Mouse (Mus musculus) limb, embryonic 12.5 days (tissue): ENCODE measurements around the gene Med25. TPM values are rescaled to one million over a fixed set of nuclear protein-coding genes. Genes with fewer than 3 reads are reported as not detected.

Source experiments
- ATAC-seq: fragments of 200-750 bp; cut with Nextera tagmentation; 2 replicates; pipeline ENCODE4 v1.8.0; 2017; ENCODE audit warnings: low read depth, moderate TSS enrichment; ENCODE audit not compliant: insufficient number of reproducible peaks, insufficient read depth, low FRiP score, low TSS enrichment
- H3K27ac ChIP-seq: fragments of 300-500 bp; sonication (generic); 2 replicates; pipeline ENCODE4 v1.5.1; 2016; ENCODE audit warnings: mild to moderate bottlenecking, moderate library complexity
- H3K27me3 ChIP-seq: fragments of 300-500 bp; sonication (generic); 2 replicates; pipeline ENCODE4 v1.6.1; 2016; ENCODE audit warnings: mild to moderate bottlenecking, moderate library complexity
- H3K36me3 ChIP-seq: fragments of 300-500 bp; sonication (generic); 2 replicates; pipeline ENCODE4 v1.6.1; 2016; ENCODE audit warnings: mild to moderate bottlenecking, moderate library complexity
- H3K4me1 ChIP-seq: fragments of 300-500 bp; sonication (generic); replicated peaks from 2 replicates; pipeline ENCODE4 v1.6.1; 2016
- H3K4me2 ChIP-seq: fragments of 300-500 bp; sonication (generic); 2 replicates; pipeline ENCODE4 v1.6.1; 2016; ENCODE audit warnings: mild to moderate bottlenecking, moderate library complexity
- H3K4me3 ChIP-seq: fragments of 300-500 bp; sonication (generic); replicated peaks from 2 replicates; pipeline ENCODE4 v1.5.1; 2016; ENCODE audit warnings: mild to moderate bottlenecking
- H3K9ac ChIP-seq: fragments of 300-500 bp; sonication (generic); replicated peaks from 2 replicates; pipeline ENCODE4 v1.6.1; 2016; ENCODE audit warnings: mild to moderate bottlenecking, moderate library complexity
- H3K9me3 ChIP-seq: fragments of 300-500 bp; sonication (generic); 2 replicates; pipeline ENCODE4 v1.6.1; 2016; ENCODE audit warnings: mild to moderate bottlenecking, moderate library complexity
- WGBS: fragments of 180-500 bp; shearing (Covaris S2); methylation state at CpG from one replicate; pipeline ENCODE4 v1.1.7; 2016; 5-methylcytosine and 5-hydroxymethylcytosine counted together
- polyA plus RNA-seq: library from polyadenylated mRNA; unstranded; fragments of >200 nt; fragmentation: Nextera tagmentation; extraction: Ambion mirVana; gene quantifications from 2 replicates; pipeline ENCODE4 v1.2.1, GENCODE M21; 2016

Gene Med25
- polyA plus RNA-seq, 1 experiment from 2014 or later = 116 TPM

DNA sequence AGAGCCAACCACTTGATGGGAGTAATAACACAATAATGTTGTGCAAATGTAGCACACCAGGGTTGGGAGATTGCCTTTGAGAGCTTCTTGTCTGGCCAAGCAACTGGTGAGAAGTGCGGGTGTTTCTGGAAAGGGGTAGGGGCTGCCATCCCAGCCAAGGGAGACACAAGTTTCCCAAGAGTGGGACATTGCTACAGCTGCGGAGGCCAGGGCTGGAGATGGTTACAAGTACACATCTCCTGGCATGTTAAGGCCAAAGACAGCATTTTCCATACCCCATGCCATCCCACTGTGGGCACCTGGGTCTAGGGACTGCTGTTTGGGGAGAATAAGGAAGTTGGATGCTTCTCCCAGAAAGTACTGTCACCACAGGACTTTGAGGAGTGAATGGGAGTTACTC lies 39.4 kb downstream of the Med25 start:
- no peak for ATAC-seq
- Histone ChIP-seq H3K4me3 (no peak overlapping the region), H3K9ac (no peak overlapping the region), H3K27ac (no peak overlapping the region), H3K9me3 (no peaks in the 10 kb centered on the region), H3K4me2 (no peak overlapping the region), H3K27me3 (no peaks in the 10 kb centered on the region), H3K4me1 (peaks cover 49% of the 10 kb centered on the region), H3K36me3 (peaks cover 19% of the 10 kb centered on the region)
- WGBS = 94% methylated on average over 2 of the region's 2 CpGs

DNA sequence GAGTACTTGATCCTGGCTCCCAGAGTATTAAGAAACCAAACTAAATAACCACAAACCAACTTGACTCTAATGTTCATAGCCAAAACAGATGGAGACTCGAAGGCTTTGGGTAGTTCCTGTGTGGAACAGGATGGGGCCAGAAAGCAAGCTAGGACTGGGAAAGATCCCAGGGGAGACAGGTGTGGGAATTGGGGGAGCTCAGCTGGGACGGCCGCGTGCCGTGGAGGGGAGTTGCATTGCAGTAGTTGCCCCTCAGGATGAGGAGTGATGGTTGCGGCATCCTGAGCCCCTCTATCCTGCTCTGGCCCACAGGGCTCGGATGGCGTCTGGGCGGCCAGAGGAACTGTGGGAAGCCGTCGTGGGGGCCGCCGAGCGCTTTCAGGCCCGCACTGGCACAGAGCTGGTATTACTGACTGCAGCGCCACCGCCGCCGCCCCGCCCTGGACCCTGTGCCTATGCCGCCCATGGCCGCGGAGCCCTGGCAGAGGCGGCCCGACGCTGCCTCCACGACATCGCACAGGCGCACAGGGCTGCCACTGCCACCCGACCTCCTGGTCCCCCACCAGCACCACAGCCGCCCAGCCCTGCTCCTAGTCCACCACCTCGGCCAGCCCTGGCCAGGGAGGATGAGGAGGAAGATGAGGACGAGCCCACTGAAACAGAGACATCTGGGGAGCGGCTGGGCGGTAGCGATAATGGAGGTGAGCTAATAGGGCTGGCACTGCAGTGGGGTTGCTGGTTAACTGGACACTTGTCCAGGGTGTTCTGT lies 40.1 kb downstream of the Med25 start:
- Histone ChIP-seq H3K36me3 (peaks cover 19% of the 10 kb centered on the region), H3K9ac (no peak overlapping the region), H3K4me2 (no peak overlapping the region), H3K27ac (no peak overlapping the region), H3K4me1 (peaks cover 50% of the 10 kb centered on the region), H3K4me3 (peak overlapping the region; percentile 7; the same call in 1 of the 2 replicates), H3K27me3 (no peaks in the 10 kb centered on the region), H3K9me3 (no peaks in the 10 kb centered on the region)
- 89% methylated on average over 36 of the region's 36 CpGs for WGBS
- no peak for ATAC-seq

DNA sequence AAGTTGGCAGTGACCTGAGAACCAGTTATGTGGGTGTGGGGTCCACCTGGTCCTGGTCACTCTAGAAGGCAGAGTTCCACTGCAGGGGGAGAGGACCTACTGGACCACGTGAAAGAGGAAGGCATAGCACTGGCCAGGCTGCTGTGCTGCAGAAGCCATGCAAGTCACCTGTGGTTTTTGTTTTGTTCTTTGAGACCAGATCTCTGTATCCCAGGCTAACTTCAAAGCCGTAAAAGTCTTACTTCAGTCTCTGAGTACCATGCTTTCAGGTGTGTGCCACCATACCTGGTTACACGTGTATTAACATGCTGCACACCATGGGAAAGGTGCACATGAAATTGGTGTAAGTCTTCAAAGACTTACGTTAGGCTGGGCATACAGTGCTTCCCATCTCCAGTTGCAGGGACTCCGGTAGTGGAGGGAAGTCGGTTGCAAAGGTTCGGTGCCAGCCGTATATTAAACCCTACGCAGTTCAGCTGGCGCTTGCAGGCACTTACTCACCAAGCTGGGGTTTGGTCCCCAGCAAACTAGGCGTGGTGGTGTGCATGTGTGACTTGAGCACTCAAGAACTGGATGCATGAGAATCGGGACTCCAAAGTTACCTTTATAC lies 40.8 kb downstream of the Med25 start:
- 91% methylated on average over 12 of the region's 12 CpGs for WGBS
- ATAC-seq = no peak
- no peak overlapping the region for H3K9ac ChIP-seq
- H3K9me3 ChIP-seq = no peaks in the 10 kb centered on the region
- H3K4me3 ChIP-seq = no peak overlapping the region
- H3K4me2 ChIP-seq = no peak overlapping the region
- peaks cover 22% of the 10 kb centered on the region for H3K36me3 ChIP-seq
- no peaks in the 10 kb centered on the region for H3K27me3 ChIP-seq
- H3K27ac ChIP-seq = no peak overlapping the region
- peaks cover 50% of the 10 kb centered on the region for H3K4me1 ChIP-seq

DNA sequence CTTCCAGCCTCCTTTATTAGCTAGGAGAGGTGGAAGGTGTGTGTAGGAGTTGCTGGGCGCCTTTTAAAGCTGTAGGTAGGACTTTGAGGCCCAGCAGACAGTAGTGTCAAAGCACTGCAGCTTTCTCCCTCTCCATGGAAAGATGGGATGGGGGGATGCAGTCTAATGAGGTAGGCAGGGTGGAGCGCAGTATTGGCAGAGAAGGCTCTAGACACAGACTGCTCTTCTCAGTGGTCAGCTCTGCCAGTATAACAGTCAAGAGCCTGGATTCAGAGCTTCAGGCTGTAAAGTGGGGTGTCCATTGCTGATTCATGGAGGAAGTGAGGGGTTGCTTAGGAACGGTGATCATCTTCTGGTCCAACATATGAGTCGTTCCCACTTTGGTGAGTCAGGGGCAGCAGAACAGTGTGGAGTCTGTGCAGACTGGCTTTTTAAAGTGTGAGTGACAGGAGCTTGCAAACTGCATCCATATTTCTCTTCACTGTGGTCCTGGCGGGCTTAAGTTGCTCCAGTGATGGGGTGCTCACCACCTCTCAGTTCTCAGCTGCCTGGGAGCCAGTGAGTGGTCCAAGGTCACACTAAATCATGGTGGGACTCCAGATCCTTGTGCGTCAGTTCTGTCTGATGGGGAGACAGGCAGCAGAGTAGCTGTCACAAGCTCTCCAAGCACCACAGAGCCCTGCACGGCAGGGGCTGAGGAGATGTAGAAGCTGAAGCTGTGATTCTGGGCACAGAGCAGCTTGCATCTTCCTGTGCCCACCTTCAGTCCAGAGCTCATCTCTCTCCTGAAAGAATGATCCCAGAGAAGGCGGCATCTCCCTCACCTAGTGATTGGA lies 41.5 kb downstream of the Med25 start:
- WGBS = 81% methylated on average over 8 of the region's 8 CpGs
- Histone ChIP-seq H3K9me3 (no peaks in the 10 kb centered on the region), H3K4me2 (peak overlapping the region; percentile 85), H3K27ac (peak overlapping the region; percentile 96; the same call in 1 of the 2 replicates), H3K4me1 (peaks cover 45% of the 10 kb centered on the region), H3K9ac (peak overlapping the region; percentile 68), H3K4me3 (peak overlapping the region; percentile 78), H3K36me3 (peaks cover 29% of the 10 kb centered on the region), H3K27me3 (no peaks in the 10 kb centered on the region)
- no peak for ATAC-seq

DNA sequence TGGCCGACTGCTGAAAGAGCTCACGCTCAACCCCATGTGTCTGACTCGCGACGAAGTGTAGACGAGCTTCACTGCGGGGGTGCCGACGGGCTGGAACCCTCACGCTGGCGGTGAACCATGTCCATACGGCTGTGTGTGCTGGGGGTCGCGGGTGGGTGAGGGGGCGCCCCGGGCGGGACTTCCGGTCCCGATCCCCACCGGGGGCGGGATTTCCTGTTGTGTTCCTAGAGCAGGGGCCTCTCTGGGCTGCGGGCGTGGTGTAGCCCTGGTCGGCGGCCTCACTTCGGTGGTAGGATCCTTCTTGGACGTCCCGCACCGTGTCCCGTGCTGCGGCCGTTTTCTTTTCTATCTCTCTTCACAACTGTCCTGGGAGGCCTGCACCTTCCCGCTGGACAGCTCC lies 42.4 kb downstream of the Med25 start:
- peak overlapping the region; percentile 85 for H3K4me2 ChIP-seq
- peak overlapping the region; percentile 78 for H3K4me3 ChIP-seq
- WGBS = under 1% methylated on average over 33 of the region's 33 CpGs
- H3K9ac ChIP-seq = peak overlapping the region; percentile 68
- H3K27me3 ChIP-seq = no peaks in the 10 kb centered on the region
- H3K4me1 ChIP-seq = peaks cover 42% of the 10 kb centered on the region
- peaks cover 37% of the 10 kb centered on the region for H3K36me3 ChIP-seq
- peak overlapping the region; percentile 96 for H3K27ac ChIP-seq
- H3K9me3 ChIP-seq = no peaks in the 10 kb centered on the region
- ATAC-seq = peak; percentile 24

DNA sequence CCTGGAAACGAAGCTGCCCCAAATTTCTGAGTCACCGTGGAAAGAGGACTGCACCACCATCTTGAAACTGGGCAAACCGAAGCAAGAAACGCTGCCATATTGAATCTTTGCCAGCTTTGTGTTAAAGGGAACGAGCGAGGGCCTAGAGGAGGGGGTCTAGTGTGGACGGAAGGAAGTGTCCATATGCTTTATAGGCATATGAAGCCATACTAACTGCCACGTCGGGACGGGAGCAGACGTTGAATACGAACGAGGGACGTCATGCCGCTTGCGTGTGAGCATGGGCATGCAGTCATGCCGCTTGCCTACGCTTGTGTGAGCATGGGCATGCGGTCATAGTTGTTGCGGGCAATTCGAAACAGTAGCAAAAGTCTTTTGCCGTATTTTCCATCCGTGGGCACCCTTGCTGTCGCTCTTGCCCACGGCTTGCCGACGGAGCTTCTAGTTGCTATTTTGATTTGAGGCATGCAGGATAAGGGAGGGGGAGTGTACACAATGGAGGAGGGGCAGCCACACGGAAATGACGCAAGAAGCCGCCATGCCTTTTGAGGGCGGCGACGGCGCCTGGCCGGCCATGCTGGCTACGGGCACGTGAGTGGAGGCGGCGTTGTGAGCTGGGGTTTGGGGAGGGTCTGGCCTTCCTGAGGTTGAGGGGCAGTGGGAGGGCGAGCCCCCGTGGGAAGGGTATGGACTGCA lies 42.9 kb downstream of the Med25 start:
- Histone ChIP-seq H3K9ac (peak overlapping the region; percentile 68), H3K4me3 (peak overlapping the region; percentile 78), H3K27ac (peak overlapping the region; percentile 96), H3K36me3 (peaks cover 43% of the 10 kb centered on the region), H3K4me2 (peak overlapping the region; percentile 85), H3K9me3 (no peaks in the 10 kb centered on the region), H3K27me3 (no peaks in the 10 kb centered on the region), H3K4me1 (peaks cover 36% of the 10 kb centered on the region)
- WGBS = under 1% methylated on average over 41 of the region's 41 CpGs
- ATAC-seq = peak; percentile 67

DNA sequence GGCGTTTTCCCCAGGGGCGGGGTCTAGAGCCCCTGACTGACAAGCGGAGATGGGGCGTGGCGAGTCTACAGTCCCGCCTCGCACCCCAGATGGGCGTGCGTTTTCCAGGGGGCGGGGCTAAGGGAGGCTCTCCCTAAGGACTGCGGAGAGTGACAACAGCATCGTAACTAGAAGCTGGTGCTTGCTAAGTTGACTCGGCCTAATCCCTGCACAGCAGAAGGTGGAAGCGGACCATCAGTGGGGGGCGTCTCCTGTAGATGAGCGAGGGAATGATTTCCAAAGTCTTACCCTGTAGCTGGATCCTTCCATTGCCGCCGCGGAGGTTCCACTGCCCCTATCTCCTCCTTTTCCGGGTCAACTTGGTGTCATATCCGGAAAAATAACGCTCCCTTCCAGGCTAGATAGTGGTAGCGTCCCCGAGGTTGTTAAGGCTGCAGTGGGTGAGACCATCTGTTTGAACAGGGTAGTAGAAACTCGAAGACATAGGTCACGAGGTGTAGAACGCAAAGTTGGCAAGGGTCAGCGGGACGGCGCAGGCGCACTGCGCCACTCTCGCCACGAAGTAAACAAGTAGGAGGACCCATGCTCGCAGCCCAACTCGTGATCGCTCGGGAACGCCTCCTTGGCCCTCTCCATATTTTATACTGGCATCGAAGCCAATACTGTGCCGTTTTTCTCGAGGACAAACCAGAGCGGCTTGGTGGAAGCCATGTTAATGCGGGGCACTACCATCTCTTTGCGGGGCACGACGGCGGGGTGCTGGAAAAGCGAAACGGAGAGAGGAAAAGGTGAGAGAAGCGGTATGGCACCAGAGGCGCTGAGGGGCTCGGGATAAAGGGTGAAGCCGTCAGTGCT lies 43.7 kb downstream of the Med25 start, which contains the start of the genes Akt1s1 and Tbc1d17:
Gene Akt1s1 (plus strand): TSS at position 431 of the 855 bp plus-strand sequence.
Gene Tbc1d17 (minus strand): TSS at position 519 of the 855 bp plus-strand sequence.
- Histone ChIP-seq H3K36me3 (peaks cover 51% of the 10 kb centered on the region), H3K27ac (peak within 1 kb of the TSS; percentile 96), H3K4me3 (peak within 1 kb of the TSS; percentile 78), H3K27me3 (no peaks in the 10 kb centered on the region), H3K9me3 (no peaks in the 10 kb centered on the region), H3K4me2 (peak within 1 kb of the TSS; percentile 85), H3K4me1 (peaks cover 32% of the 10 kb centered on the region), H3K9ac (peak within 1 kb of the TSS; percentile 68)
- peak; percentile 85 for ATAC-seq
- under 1% methylated on average over 54 of the region's 54 CpGs for WGBS

DNA sequence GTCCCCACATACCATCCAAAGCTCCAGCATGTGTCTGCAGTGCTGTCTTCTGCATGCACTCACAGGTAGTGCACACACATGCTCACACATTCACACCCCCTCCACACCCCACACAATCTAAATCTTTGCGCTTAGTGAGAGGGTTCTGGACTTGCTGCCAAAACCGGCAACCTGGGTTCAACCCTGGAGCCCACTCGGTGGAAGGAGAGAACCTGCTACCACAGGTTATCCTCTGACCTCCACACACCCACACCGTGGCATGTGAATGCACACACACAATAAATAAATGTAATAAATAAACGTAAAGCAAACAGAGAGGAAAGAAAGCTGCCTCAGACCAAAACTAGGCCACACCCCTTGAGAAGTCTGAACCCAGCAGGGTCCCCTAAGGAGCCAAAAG lies 44.7 kb downstream of the Med25 start:
- H3K4me1 ChIP-seq = peaks cover 23% of the 10 kb centered on the region
- no peaks in the 10 kb centered on the region for H3K9me3 ChIP-seq

DNA sequence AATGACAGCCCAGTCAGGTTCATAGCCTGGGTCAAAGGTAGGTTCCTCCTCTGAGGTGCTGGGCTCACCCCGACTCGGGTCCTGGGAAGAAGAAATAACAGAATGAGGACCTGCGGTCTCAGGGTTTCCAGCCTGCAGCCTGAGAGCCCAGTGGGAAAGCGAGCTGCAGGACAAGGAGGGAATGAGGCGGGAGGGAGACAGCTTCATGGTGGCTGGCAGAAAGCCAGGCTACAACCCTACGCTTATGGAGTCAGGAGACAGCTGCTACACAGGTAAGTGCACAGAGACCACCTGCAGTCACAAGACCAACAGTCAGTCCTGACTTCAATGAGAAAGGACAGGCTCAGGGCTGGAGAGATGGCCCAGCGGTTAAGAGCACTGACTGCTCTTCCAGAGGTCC lies 45.7 kb downstream of the Med25 start:
- ATAC-seq = no peak
- Histone ChIP-seq H3K4me3 (no peak overlapping the region), H3K27ac (no peak overlapping the region), H3K4me2 (no peak overlapping the region), H3K9ac (no peak overlapping the region), H3K36me3 (peaks cover 59% of the 10 kb centered on the region), H3K9me3 (no peaks in the 10 kb centered on the region), H3K27me3 (peaks cover 4% of the 10 kb centered on the region; the same call in 1 of the 2 replicates), H3K4me1 (peaks cover 18% of the 10 kb centered on the region)
- 91% methylated on average over 7 of the region's 7 CpGs for WGBS

More for the DNA sequence above, 44.7 kb downstream of the Med25 start:
- Histone ChIP-seq H3K27ac (no peak overlapping the region), H3K27me3 (no peaks in the 10 kb centered on the region), H3K9ac (peak overlapping the region; percentile 40; the same call in 1 of the 2 replicates), H3K36me3 (peaks cover 57% of the 10 kb centered on the region), H3K4me3 (peak overlapping the region; percentile 78), H3K4me2 (peak overlapping the region; percentile 85)
- ATAC-seq = no peak
- 81% methylated on average over 5 of the region's 5 CpGs for WGBS

DNA sequence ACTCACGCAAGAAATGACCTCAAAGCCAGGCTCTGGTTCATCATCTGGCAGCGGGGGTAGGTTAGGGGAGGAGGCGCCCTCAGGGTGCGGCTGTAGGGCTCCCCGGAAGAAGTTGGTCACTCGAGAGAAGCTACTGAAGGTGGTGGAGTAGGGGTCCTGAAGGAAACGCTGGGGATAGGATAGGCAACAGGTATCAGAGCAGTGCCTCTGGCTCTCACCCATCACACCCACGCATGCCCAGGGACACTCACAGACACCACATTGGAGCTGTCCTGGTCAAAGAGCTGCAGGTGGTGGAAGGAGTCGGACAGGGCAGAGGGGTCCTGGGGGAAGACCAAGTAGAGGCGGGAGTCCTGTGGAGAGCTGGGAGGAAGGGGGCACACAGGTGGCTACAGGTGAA lies 47.5 kb downstream of the Med25 start:
- H3K4me1 ChIP-seq = peaks cover 13% of the 10 kb centered on the region
- peaks cover 66% of the 10 kb centered on the region for H3K36me3 ChIP-seq
- peaks cover 21% of the 10 kb centered on the region for H3K27me3 ChIP-seq
- 93% methylated on average over 10 of the region's 10 CpGs for WGBS
- no peaks in the 10 kb centered on the region for H3K9me3 ChIP-seq
- H3K4me3 ChIP-seq = no peak overlapping the region
- no peak overlapping the region for H3K27ac ChIP-seq
- no peak for ATAC-seq
- H3K4me2 ChIP-seq = no peak overlapping the region
- H3K9ac ChIP-seq = no peak overlapping the region
